Mouse (Mus musculus) CH12.LX (cell line): ENCODE measurements around the gene Gm14443.
"Not testable (repeated sequence)": the region's sequence is repeated elsewhere in the genome, so short reads cannot be mapped to it uniquely, and the experiment has no call there.

Source experiments
- BHLHE40 ChIP-seq: IDR thresholded peaks from 2 replicates; pipeline ENCODE4 v1.6.1; 2011; ENCODE audit warnings: mild to moderate bottlenecking, low read depth, low read length, improper control_type of control experiment
- CTCF ChIP-seq, 2 experiments: IDR thresholded peaks in 1 of 2; conservative IDR thresholded peaks in 1 of 2; 2 replicates each; pipeline ENCODE4 v1.5.1; 2011 to 2012; ENCODE audit warnings: low read depth in 2 of 2, low read length in 2 of 2, improper control_type of control experiment in 1 of 2, inconsistent platforms in 1 of 2, mild to moderate bottlenecking in 1 of 2, moderate library complexity in 1 of 2
- EP300 ChIP-seq: IDR thresholded peaks from 2 replicates; pipeline ENCODE4 v1.6.1; 2011; ENCODE audit warnings: low read length, improper control_type of control experiment
- HCFC1 ChIP-seq: IDR thresholded peaks from 2 replicates; pipeline ENCODE4 v1.6.1; 2012; ENCODE audit warnings: low read depth, mild to moderate bottlenecking, inconsistent platforms, low read length, improper control_type of control experiment
- POLR2A ChIP-seq: IDR thresholded peaks from 2 replicates; pipeline ENCODE4 v1.6.1; 2011; ENCODE audit warnings: low read depth, mild to moderate bottlenecking, improper control_type of control experiment, low read length
- SMC3 ChIP-seq: IDR thresholded peaks from 2 replicates; pipeline ENCODE4 v1.6.1; 2011; ENCODE audit warnings: low read depth, low read length, improper control_type of control experiment
- ZKSCAN1 ChIP-seq: IDR thresholded peaks from 2 replicates; pipeline ENCODE4 v1.6.1; 2012; ENCODE audit warnings: low read depth, inconsistent platforms, low read length, improper control_type of control experiment, borderline replicate concordance
- ZMIZ1 ChIP-seq: IDR thresholded peaks from 2 replicates; pipeline ENCODE4 v1.6.1; 2012; ENCODE audit warnings: low read depth, mild to moderate bottlenecking, inconsistent platforms, low read length, improper control_type of control experiment

DNA sequence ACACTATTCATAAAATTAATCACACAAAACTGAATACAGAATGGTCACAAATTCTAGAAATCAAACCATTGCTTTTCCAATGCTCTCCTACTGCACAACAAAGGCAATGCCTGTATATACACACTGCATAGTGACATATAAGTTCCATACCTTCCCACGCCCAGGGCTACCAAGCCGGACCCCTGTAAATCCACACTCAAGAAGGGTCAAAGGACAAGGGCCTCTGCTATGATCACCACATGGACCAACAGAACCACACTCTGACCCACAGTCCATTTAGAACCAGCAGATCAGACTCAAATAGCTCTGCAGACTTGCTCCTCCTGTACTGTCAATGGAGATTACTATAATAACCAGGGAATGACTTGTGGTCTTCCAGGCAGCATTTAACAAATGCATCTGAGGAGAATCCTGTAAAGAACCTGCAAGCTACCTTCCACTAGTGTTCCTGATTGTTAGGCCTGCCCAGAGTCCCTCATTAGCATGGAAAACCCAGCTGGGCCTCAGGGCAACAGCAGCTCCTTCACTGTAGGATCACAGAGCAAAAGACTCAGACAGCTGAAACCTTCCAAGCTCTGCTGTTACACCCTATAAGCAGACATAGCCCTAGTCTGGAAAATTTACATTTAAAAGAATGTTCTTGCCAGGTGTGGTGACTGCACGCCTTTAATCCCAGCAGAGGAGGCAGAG lies 2.6 kb downstream of the Gm14443 start:
- not testable (repeated sequence) for TF ChIP-seq HCFC1; CTCF (conservative IDR thresholded peaks at IDR 0.05 in 1 of 2, IDR thresholded peaks at IDR 0.05 in 1 of 2; ENCODE audit: low read depth in 2 of 2, low read length in 2 of 2); ZKSCAN1; POLR2A; ZMIZ1; EP300; BHLHE40; SMC3
